Mouse (Mus musculus) forebrain, postnatal 0 days (tissue): ENCODE results near the gene Gm36210. TPM values are rescaled to one million over a fixed set of nuclear protein-coding genes. Genes with fewer than 3 reads are reported as not detected.

Experiments used
- ATAC-seq: fragments of 200-750 bp; cut with Nextera tagmentation; 2 replicates; pipeline ENCODE4 v1.8.0; 2017; ENCODE audit warnings: mild to moderate bottlenecking, moderate library complexity
- DNase-seq: peaks from one replicate; pipeline ENCODE4 v3.0.0-alpha.2; 2015
- H3K27ac ChIP-seq: fragments of 300-500 bp; sonication (generic); 2 replicates; pipeline ENCODE4 v1.5.1; 2014; ENCODE audit warnings: low read depth, mild to moderate bottlenecking, antibody characterized with exemption, low read length, moderate library complexity, mixed read lengths
- H3K27me3 ChIP-seq: fragments of 300-500 bp; sonication (generic); 2 replicates; pipeline ENCODE4 v1.6.1; 2014; ENCODE audit warnings: mild to moderate bottlenecking, low read length, mixed read lengths; ENCODE audit not compliant: insufficient read depth
- H3K36me3 ChIP-seq: fragments of 300-500 bp; sonication (generic); 2 replicates; pipeline ENCODE4 v1.6.1; 2014; ENCODE audit warnings: mild to moderate bottlenecking, moderate library complexity; ENCODE audit not compliant: insufficient read depth
- H3K4me1 ChIP-seq: fragments of 300-500 bp; sonication (generic); 2 replicates; pipeline ENCODE4 v1.6.1; 2014; ENCODE audit warnings: antibody characterized with exemption; ENCODE audit not compliant: insufficient read depth
- H3K4me2 ChIP-seq: fragments of 300-500 bp; sonication (generic); 2 replicates; pipeline ENCODE4 v1.6.1; 2014; ENCODE audit warnings: low read depth, mild to moderate bottlenecking, moderate library complexity
- H3K4me3 ChIP-seq: fragments of 300-500 bp; sonication (generic); 2 replicates; pipeline ENCODE4 v1.5.1; 2014; ENCODE audit warnings: low read depth, low read length, mixed read lengths
- H3K9ac ChIP-seq: fragments of 300-500 bp; sonication (generic); 2 replicates; pipeline ENCODE4 v1.6.1; 2014; ENCODE audit warnings: mild to moderate bottlenecking
- H3K9me3 ChIP-seq: fragments of 300-500 bp; sonication (generic); 2 replicates; pipeline ENCODE4 v1.6.1; 2016; ENCODE audit warnings: low read length
- CTCF ChIP-seq: sonication (generic); IDR thresholded peaks from 2 replicates; pipeline ENCODE4 v1.5.1; 2016; ENCODE audit warnings: antibody characterized with exemption, control low read depth, low read depth
- WGBS: fragments of 180-500 bp; shearing (Covaris S2); extraction: QIAGEN DNeasy Blood & Tissue Kit; methylation state at CpG from one replicate; pipeline ENCODE4 v1.1.7; 2014; 5-methylcytosine and 5-hydroxymethylcytosine counted together
- polyA plus RNA-seq: library from polyadenylated mRNA; unstranded; fragments of >200 nt; fragmentation: Nextera tagmentation; extraction: Ambion mirVana; gene quantifications from 2 replicates; pipeline ENCODE4 v1.2.1, GENCODE M21; 2015
- total RNA-seq: library from RNA; depleted of rRNA; stranded (reverse); fragments of >200 nt; gene quantifications from 2 replicates; pipeline ENCODE4 v1.2.3, GENCODE M21; 2014

The Gm36210 gene
- total and polyA plus RNA-seq, 2 experiments from 2014 or later: 0.47 to 0.48 TPM

- no peak overlapping the region for H3K9ac ChIP-seq
- no peak overlapping the region for H3K27ac ChIP-seq
- H3K36me3 ChIP-seq: no peaks in the 10 kb centered on the region
- TF ChIP-seq CTCF: no peak
- no peaks in the 10 kb centered on the region for H3K27me3 ChIP-seq
- DNase-seq: no peak
- H3K4me2 ChIP-seq: no peak overlapping the region
- no peaks in the 10 kb centered on the region for H3K9me3 ChIP-seq
- no peak overlapping the region for H3K4me3 ChIP-seq
- H3K4me1 ChIP-seq: peaks cover 19% of the 10 kb centered on the region; the same call in 1 of the 2 replicates
- WGBS: 72% methylated on average over 8 of the region's 8 CpGs
- ATAC-seq: no peak
Measured at GRCm38 (mm10) chr7:4927711-4928110, 21.4 kb upstream of the Gm36210 start.

DNA sequence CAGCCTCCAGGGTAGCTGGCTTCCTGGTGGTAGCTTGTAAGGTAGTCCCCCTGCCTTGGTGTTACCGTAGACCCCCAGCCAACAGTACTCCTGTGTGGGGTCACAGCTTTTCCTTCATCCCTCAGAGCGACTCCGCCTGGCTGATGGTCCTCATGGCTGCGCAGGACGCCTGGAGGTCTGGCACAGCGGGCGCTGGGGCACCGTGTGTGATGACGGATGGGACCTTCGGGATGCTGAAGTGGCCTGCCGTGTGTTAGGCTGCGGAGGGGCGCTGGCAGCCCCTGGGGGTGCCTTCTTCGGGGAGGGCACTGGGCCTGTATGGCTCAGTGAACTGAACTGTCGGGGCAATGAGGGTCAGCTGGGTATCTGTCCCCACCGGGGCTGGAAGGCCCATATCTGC, 20.5 kb upstream of the Gm36210 start:
- no peaks in the 10 kb centered on the region for H3K36me3 ChIP-seq
- no peak overlapping the region for H3K4me3 ChIP-seq
- no peak overlapping the region for H3K9ac ChIP-seq
- H3K4me2 ChIP-seq: no peak overlapping the region
- no peaks in the 10 kb centered on the region for H3K27me3 ChIP-seq
- DNase-seq: no peak
- TF ChIP-seq CTCF: no peak
- H3K4me1 ChIP-seq: peaks cover 25% of the 10 kb centered on the region; the same call in 1 of the 2 replicates
- H3K9me3 ChIP-seq: no peaks in the 10 kb centered on the region
- ATAC-seq: no peak
- H3K27ac ChIP-seq: no peak overlapping the region
- 83% methylated on average over 16 of the region's 16 CpGs for WGBS

GRCm38 (mm10) chr7:4925441-4926381, 19.4 kb upstream of the Gm36210 start, which contains the start of gene Ssc5d:
Ssc5d (plus strand) TSS chr7:4925785.
- TF ChIP-seq CTCF: no peak
- Histone ChIP-seq H3K9ac (peak within 1 kb of the TSS; percentile 33; the same call in 1 of the 2 replicates), H3K27me3 (no peaks in the 10 kb centered on the region), H3K4me3 (no peak within 1 kb of the TSS), H3K9me3 (no peaks in the 10 kb centered on the region), H3K27ac (peak within 1 kb of the TSS; percentile 96; the same call in 1 of the 2 replicates), H3K36me3 (peaks cover 6% of the 10 kb centered on the region), H3K4me2 (peak within 1 kb of the TSS; percentile 97), H3K4me1 (peaks cover 28% of the 10 kb centered on the region; the same call in 1 of the 2 replicates)
- WGBS: 7% methylated on average over 6 of the region's 6 CpGs
- ATAC-seq (no peak), DNase-seq (no peak)

DNA sequence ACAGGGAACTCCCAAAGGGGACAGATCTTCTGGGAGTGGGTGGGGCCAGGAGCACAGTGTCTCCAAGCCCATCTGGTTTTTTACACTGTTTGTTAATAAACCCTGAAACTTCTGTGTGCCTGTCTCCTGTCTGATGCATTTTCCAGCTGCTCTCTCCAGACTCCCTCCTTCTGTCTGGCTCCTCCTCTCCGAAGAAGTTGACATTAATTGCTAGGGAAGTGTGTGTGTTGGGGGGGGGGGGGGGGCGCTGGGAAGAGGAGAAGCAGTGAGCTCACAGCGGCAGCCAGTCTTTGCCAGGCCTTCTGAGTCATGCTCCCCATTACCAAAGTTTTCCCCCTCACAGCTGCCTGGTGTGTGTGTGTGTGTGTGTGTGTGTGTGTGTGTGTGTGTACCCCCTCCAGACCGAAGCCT, 18.6 kb upstream of the Gm36210 start:
- peak; percentile 42 for DNase-seq

GRCm38 (mm10) chr7:4924483-4924882, 18.2 kb upstream of the Gm36210 start:
- 1% methylated on average over 4 of the region's 4 CpGs for WGBS
- Histone ChIP-seq H3K4me1 (peaks cover 28% of the 10 kb centered on the region; the same call in 1 of the 2 replicates), H3K36me3 (peaks cover 18% of the 10 kb centered on the region), H3K9me3 (no peaks in the 10 kb centered on the region), H3K27ac (peak overlapping the region; percentile 96), H3K4me2 (peak overlapping the region; percentile 97), H3K9ac (peak overlapping the region; percentile 68), H3K27me3 (no peaks in the 10 kb centered on the region), H3K4me3 (peak overlapping the region; percentile 53; the same call in 1 of the 2 replicates)
- DNase-seq: peak; percentile 41
- no peak for ATAC-seq
- TF ChIP-seq CTCF: no peak

More for the DNA sequence above, 18.6 kb upstream of the Gm36210 start:
- H3K9me3 ChIP-seq: no peaks in the 10 kb centered on the region
- ATAC-seq: no peak
- WGBS: 0% methylated on average over 3 of the region's 4 CpGs
- H3K4me2 ChIP-seq: no peak overlapping the region
- H3K4me1 ChIP-seq: peaks cover 28% of the 10 kb centered on the region; the same call in 1 of the 2 replicates
- no peak overlapping the region for H3K4me3 ChIP-seq
- peak overlapping the region; percentile 96; the same call in 1 of the 2 replicates for H3K27ac ChIP-seq
- H3K9ac ChIP-seq: no peak overlapping the region
- no peaks in the 10 kb centered on the region for H3K27me3 ChIP-seq
- TF ChIP-seq CTCF: no peak
- H3K36me3 ChIP-seq: peaks cover 14% of the 10 kb centered on the region

GRCm38 (mm10) chr7:4923586-4924364, 17.5 kb upstream of the Gm36210 start:
- peak; percentile 67 for TF ChIP-seq CTCF
- H3K4me3 ChIP-seq: peak overlapping the region; percentile 53
- peak overlapping the region; percentile 68 for H3K9ac ChIP-seq
- WGBS: 5% methylated on average over 37 of the region's 37 CpGs
- peaks cover 25% of the 10 kb centered on the region for H3K36me3 ChIP-seq
- ATAC-seq: peak; percentile 8
- H3K4me2 ChIP-seq: peak overlapping the region; percentile 97
- peaks cover 28% of the 10 kb centered on the region; the same call in 1 of the 2 replicates for H3K4me1 ChIP-seq
- H3K27ac ChIP-seq: peak overlapping the region; percentile 96
- no peaks in the 10 kb centered on the region for H3K9me3 ChIP-seq
- peak; percentile 67 for DNase-seq
- H3K27me3 ChIP-seq: no peaks in the 10 kb centered on the region
